Mouse (Mus musculus) forebrain, embryonic 10.5 days (tissue): ENCODE measurements at regions not wholly inside any gene's neighbourhood (a gene's known extent, or its start where the extent isn't known, plus 50 kb on each side); places are given as distances from the start of the nearest gene placed in this dataset.

Source experiments
- DNase-seq: peaks from one replicate; pipeline ENCODE4 v3.0.0-alpha.2; 2017; ENCODE audit warnings: low spot score; ENCODE audit errors: extremely low spot score
- H3K27ac ChIP-seq: fragments of 300-500 bp; sonication (generic); 2 replicates; pipeline ENCODE4 v1.5.1; 2016; ENCODE audit warnings: mild to moderate bottlenecking
- H3K27me3 ChIP-seq: fragments of 300-500 bp; sonication (generic); 2 replicates; pipeline ENCODE4 v1.6.1; 2016; ENCODE audit warnings: mild to moderate bottlenecking; ENCODE audit not compliant: poor library complexity, severe bottlenecking
- H3K36me3 ChIP-seq: fragments of 300-500 bp; sonication (generic); replicated peaks from 2 replicates; pipeline ENCODE4 v1.6.1; 2016; ENCODE audit warnings: mild to moderate bottlenecking, moderate library complexity
- H3K4me1 ChIP-seq: fragments of 300-500 bp; sonication (generic); 2 replicates; pipeline ENCODE4 v1.6.1; 2016
- H3K4me3 ChIP-seq: fragments of 300-500 bp; sonication (generic); 2 replicates; pipeline ENCODE4 v1.5.1; 2016; ENCODE audit warnings: mild to moderate bottlenecking, moderate library complexity
- H3K9me3 ChIP-seq: fragments of 300-500 bp; sonication (generic); 2 replicates; pipeline ENCODE4 v1.6.1; 2016; ENCODE audit warnings: mild to moderate bottlenecking, moderate library complexity
- WGBS: fragments of 180-500 bp; shearing (Covaris S2); methylation state at CpG from one replicate; pipeline ENCODE4 v1.1.7; 2016; 5-methylcytosine and 5-hydroxymethylcytosine counted together

GRCm38 (mm10) chr14:61699638-61700037, 92.4 kb downstream of the Kcnrg start:
- no peaks in the 10 kb centered on the region for H3K36me3 ChIP-seq
- 87% methylated on average over 7 of the region's 7 CpGs for WGBS

DNA sequence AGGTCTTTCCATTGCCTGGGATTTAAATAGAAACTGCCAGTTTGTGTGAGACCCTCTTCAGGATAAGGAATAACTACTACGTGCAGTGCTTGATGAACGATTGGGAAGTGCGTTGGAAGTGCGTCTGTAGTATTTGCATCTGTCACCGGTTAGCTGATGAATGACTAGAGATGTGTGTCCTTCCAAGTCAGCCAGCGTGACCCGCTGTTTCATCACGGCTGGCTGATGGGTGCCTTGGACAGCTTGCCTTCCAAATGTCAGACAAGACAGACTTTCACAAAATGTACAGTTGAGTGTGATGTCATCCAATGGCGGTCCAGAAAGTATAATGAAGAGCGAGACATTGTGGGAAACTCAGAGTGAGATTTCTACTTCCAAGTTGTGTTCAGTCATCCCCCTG, 93.9 kb downstream of the Kcnrg start:
- H3K27ac ChIP-seq: no peak overlapping the region
- H3K27me3 ChIP-seq: 0 out of 2 replicates have a peak, but pooled peaks cover 5% of the 10 kb centered on the region
- no peaks in the 10 kb centered on the region for H3K9me3 ChIP-seq
- H3K4me1 ChIP-seq: peaks cover 16% of the 10 kb centered on the region
- WGBS: 81% methylated on average over 10 of the region's 10 CpGs
- no peak for DNase-seq
- H3K36me3 ChIP-seq: no peaks in the 10 kb centered on the region
- H3K4me3 ChIP-seq: no peak overlapping the region

More at GRCm38 (mm10) chr14:61699638-61700037, 92.4 kb downstream of the Kcnrg start:
- Histone ChIP-seq H3K27ac (no peak overlapping the region), H3K4me1 (peaks cover 16% of the 10 kb centered on the region), H3K9me3 (no peaks in the 10 kb centered on the region), H3K27me3 (peaks cover 14% of the 10 kb centered on the region), H3K4me3 (no peak overlapping the region)
- no peak for DNase-seq

DNA sequence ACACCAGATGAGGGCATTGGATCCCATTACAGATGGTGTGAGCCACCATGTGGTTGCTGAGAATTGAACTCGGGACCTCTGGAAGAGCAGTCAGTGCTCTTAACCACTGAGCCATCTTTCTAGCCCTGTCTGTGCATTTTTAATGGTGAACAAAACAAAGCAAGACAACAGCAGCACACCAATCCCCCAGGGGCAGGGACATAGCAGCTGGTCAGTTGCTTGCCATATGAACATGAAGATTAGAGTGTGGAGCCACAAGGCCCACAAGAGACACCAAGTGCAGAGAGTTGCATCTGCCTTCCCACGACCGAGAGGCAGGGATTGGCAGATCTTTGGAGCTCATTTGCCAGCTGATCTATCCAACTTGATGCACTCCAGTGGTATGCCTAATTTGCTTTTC, 96.7 kb downstream of the Kcnrg start:
- WGBS: 87% methylated on average over 3 of the region's 3 CpGs
- Histone ChIP-seq H3K9me3 (no peaks in the 10 kb centered on the region), H3K4me1 (peaks cover under 1% of the 10 kb centered on the region; the same call in 1 of the 2 replicates), H3K27me3 (0 out of 2 replicates have a peak, but pooled peaks cover 5% of the 10 kb centered on the region), H3K4me3 (no peak overlapping the region), H3K36me3 (no peaks in the 10 kb centered on the region), H3K27ac (no peak overlapping the region)
- DNase-seq: no peak

- Histone ChIP-seq H3K9me3 (no peaks in the 10 kb centered on the region), H3K36me3 (no peaks in the 10 kb centered on the region), H3K27me3 (no peaks in the 10 kb centered on the region), H3K4me3 (no peak overlapping the region), H3K27ac (no peak overlapping the region), H3K4me1 (no peaks in the 10 kb centered on the region)
- 87% methylated on average over 6 of the region's 6 CpGs for WGBS
- DNase-seq: no peak
Observed at GRCm38 (mm10) chr14:61706984-61707383, 99.7 kb downstream of the Kcnrg start.

GRCm38 (mm10) chr14:61708331-61708730, 101.1 kb downstream of the Kcnrg start:
- Histone ChIP-seq H3K4me1 (0 out of 2 replicates have a peak, but pooled peaks cover 2% of the 10 kb centered on the region), H3K36me3 (no peaks in the 10 kb centered on the region), H3K27me3 (no peaks in the 10 kb centered on the region), H3K9me3 (no peaks in the 10 kb centered on the region), H3K4me3 (no peak overlapping the region), H3K27ac (no peak overlapping the region)
- no peak for DNase-seq
- WGBS: 87% methylated on average over 6 of the region's 6 CpGs

DNA sequence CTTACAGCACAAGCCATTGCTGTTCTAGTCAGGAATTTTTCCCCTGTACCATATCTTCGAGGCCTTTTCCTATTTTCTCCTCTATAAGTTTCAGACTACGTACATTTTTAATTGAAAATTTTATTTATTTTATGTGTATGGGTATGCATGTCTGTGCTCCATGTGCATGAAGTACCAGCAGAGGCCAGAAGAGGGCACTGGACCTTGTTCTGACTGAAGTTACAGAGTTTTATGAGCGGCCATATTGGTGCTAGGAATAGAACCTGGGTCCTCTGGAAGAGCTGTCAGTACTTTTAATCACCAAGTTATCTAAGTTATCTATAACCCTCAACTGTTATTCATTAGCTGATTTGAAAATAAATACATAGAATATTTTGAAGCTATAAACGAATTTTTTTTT, 108.5 kb downstream of the Kcnrg start:
- H3K9me3 ChIP-seq: peaks cover 13% of the 10 kb centered on the region
- 93% methylated on average over 4 of the region's 4 CpGs for WGBS
- H3K36me3 ChIP-seq: no peaks in the 10 kb centered on the region
- no peak overlapping the region for H3K4me3 ChIP-seq
- H3K27me3 ChIP-seq: no peaks in the 10 kb centered on the region
- H3K4me1 ChIP-seq: peaks cover 9% of the 10 kb centered on the region
- no peak for DNase-seq
- no peak overlapping the region for H3K27ac ChIP-seq

- Histone ChIP-seq H3K36me3 (no peaks in the 10 kb centered on the region), H3K9me3 (peaks cover 13% of the 10 kb centered on the region), H3K4me3 (no peak overlapping the region), H3K27ac (no peak overlapping the region), H3K27me3 (no peaks in the 10 kb centered on the region), H3K4me1 (peaks cover 6% of the 10 kb centered on the region)
- no peak for DNase-seq
- 68% methylated on average over 4 of the region's 4 CpGs for WGBS
Observed at GRCm38 (mm10) chr14:61718392-61719124, 111.3 kb downstream of the Kcnrg start.

DNA sequence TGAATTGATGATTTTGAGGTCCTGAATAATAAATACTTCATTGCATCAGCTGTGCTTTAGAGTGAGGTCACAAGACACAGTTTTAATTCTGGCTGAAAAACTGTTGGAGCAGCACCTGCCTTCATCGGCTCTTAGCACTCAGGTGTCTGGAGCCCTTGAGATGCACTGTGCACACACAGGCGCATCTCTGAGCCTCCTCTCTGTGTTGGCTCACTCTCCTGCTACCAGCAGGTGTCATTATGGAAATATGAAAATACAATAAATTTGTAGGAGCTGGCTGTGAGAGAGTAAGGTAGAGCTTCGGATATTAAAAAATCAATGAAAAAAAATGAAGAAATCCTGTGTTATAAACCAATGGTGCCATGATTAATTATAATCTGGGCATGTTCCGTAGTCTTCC, 114.0 kb downstream of the Kcnrg start:
- Histone ChIP-seq H3K27ac (no peak overlapping the region), H3K4me3 (no peak overlapping the region), H3K36me3 (no peaks in the 10 kb centered on the region), H3K4me1 (peaks cover 6% of the 10 kb centered on the region), H3K27me3 (peaks cover 5% of the 10 kb centered on the region), H3K9me3 (peaks cover 6% of the 10 kb centered on the region; the same call in 1 of the 2 replicates)
- DNase-seq: no peak
- WGBS: 89% methylated on average over 4 of the region's 4 CpGs

- Histone ChIP-seq H3K27me3 (peaks cover 19% of the 10 kb centered on the region), H3K4me1 (peaks cover 9% of the 10 kb centered on the region), H3K27ac (no peak overlapping the region), H3K36me3 (no peaks in the 10 kb centered on the region), H3K9me3 (no peaks in the 10 kb centered on the region), H3K4me3 (no peak overlapping the region)
- DNase-seq: no peak
- WGBS: 89% methylated on average over 3 of the region's 3 CpGs
Observed at GRCm38 (mm10) chr14:61724942-61725341, 117.7 kb downstream of the Kcnrg start.

DNA sequence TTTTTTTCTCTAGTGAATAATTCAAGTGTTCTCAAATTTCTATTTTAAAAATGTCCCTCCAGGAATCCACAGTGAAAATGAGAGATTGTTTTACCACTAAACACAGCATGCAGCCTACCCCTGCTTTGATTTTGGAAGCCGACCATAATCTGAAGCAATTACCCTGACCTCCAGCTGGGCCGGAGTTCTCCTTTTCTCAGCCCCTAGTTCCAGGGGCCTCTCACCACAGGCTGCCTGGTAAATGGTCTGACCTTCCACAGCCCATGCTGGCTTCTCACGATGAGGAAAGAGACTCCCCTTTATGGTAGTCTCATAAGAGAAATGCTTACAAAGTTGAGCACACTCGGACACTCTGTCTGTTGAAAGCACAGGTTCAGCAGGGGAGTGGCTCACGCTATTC, 121.3 kb downstream of the Kcnrg start:
- WGBS: 25% methylated on average over 5 of the region's 5 CpGs
- Histone ChIP-seq H3K4me3 (no peak overlapping the region), H3K9me3 (no peaks in the 10 kb centered on the region), H3K36me3 (no peaks in the 10 kb centered on the region), H3K27me3 (peaks cover 37% of the 10 kb centered on the region), H3K27ac (no peak overlapping the region), H3K4me1 (peaks cover 9% of the 10 kb centered on the region)
- DNase-seq: no peak

DNA sequence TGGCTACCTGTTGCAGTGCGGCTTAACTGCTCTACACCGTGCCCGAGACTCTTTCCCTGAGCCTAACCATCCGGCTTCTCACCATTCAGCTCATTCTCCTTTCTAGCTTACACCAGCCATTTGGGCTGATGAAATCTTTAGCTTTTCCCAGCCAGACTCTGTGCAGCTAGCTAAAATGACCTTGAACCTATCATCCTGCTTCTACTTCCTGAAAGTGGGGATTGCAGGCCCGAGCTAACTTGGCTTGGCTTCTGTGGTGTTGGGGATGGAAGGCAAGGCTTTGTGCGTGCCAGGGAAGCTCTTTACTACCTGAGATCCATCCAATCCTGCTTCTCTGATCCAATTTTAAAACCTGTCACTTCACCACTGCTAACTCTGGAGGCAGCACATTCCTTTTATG, 128.3 kb downstream of the Kcnrg start:
- no peak overlapping the region for H3K4me3 ChIP-seq
- no peaks in the 10 kb centered on the region for H3K9me3 ChIP-seq
- no peak for DNase-seq
- WGBS: 72% methylated on average over 6 of the region's 6 CpGs
- H3K36me3 ChIP-seq: no peaks in the 10 kb centered on the region
- peaks cover 12% of the 10 kb centered on the region for H3K27me3 ChIP-seq
- peaks cover 27% of the 10 kb centered on the region for H3K4me1 ChIP-seq
- no peak overlapping the region for H3K27ac ChIP-seq

- Histone ChIP-seq H3K4me1 (peaks cover 27% of the 10 kb centered on the region), H3K27ac (peak overlapping the region; percentile 65), H3K9me3 (no peaks in the 10 kb centered on the region), H3K36me3 (no peaks in the 10 kb centered on the region), H3K4me3 (no peak overlapping the region), H3K27me3 (0 out of 2 replicates have a peak, but pooled peaks cover 2% of the 10 kb centered on the region)
- 28% methylated on average over 16 of the region's 16 CpGs for WGBS
- DNase-seq: no peak
Observed at GRCm38 (mm10) chr14:61736384-61737322, 129.4 kb downstream of the Kcnrg start.
